Mouse (Mus musculus) E14TG2a.4 (cell line): ENCODE measurements around the gene Ffar4.

Experiments
- H3K27me3 ChIP-seq: 2 replicates; pipeline ENCODE4 v1.6.1; 2014; ENCODE audit warnings: low read length, control low read depth; ENCODE audit not compliant: insufficient read depth
- H3K36me3 ChIP-seq: 2 replicates; pipeline ENCODE4 v1.6.1; 2014; ENCODE audit warnings: low read length, control low read depth; ENCODE audit not compliant: insufficient read depth
- H3K4me1 ChIP-seq: replicated peaks from 2 replicates; pipeline ENCODE4 v1.6.1; 2014; ENCODE audit warnings: low read depth, low read length, control low read depth
- H3K4me3 ChIP-seq: replicated peaks from 2 replicates; pipeline ENCODE4 v1.5.1; 2014; ENCODE audit warnings: mild to moderate bottlenecking, low read length
- H3K9me3 ChIP-seq: 2 replicates; pipeline ENCODE4 v1.6.1; 2014; ENCODE audit warnings: low read length, control low read depth
- CTCF ChIP-seq: conservative IDR thresholded peaks from 2 replicates; pipeline ENCODE4 v1.5.1; 2014; ENCODE audit warnings: low read length
- NANOG ChIP-seq: IDR thresholded peaks from 2 replicates; pipeline ENCODE4 v1.6.1; 2014; ENCODE audit warnings: borderline replicate concordance, low read length, mixed read lengths
- POU5F1 ChIP-seq: IDR thresholded peaks from 2 replicates; pipeline ENCODE4 v1.6.1; 2014; ENCODE audit warnings: low read length, borderline replicate concordance

The Ffar4 gene

GRCm38 (mm10) chr19:38085841-38086240 lies 11.0 kb upstream of the Ffar4 start:
- peaks cover 7% of the 10 kb centered on the region; the same call in 1 of the 2 replicates for H3K27me3 ChIP-seq
- no peak for TF ChIP-seq POU5F1
- no peak for TF ChIP-seq NANOG
- no peak for TF ChIP-seq CTCF
- peaks cover 63% of the 10 kb centered on the region for H3K4me1 ChIP-seq
- no peaks in the 10 kb centered on the region for H3K36me3 ChIP-seq
- H3K9me3 ChIP-seq, result no peaks in the 10 kb centered on the region
- H3K4me3 ChIP-seq, result no peak overlapping the region; the same call in 1 of the 2 replicates

DNA sequence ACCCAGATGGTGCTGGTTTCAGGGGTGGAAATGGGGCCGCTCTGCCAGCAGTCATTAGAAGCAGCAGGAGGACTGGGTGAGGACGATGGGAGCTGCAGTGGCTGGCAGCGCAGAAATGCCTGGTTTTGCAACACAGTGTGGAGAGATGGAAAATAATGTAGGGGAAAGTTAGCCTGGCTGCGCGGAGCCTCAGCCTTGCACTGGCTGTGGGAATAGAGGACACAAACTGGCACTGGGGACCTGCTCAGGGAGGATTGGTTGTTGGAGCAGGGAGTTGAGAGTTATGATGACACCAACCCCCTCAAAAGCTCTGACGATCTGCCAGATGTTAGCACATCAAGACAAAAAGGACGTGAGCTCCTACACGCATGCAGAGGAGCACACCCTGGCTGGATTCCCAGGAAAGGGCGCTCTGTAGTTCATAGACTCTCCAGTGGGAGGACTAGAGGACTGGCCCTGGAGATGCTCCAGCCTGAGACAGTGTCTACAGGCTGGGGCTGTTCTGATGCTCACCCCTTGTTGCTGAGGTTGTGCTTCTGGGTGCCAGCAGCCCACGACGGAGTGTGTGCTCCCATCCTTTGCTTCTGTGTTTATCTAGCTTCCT lies 9.8 kb upstream of the Ffar4 start:
- H3K4me1 ChIP-seq, result peaks cover 60% of the 10 kb centered on the region
- no peaks in the 10 kb centered on the region for H3K36me3 ChIP-seq
- H3K4me3 ChIP-seq, result no peak overlapping the region
- H3K9me3 ChIP-seq, result no peaks in the 10 kb centered on the region
- TF ChIP-seq NANOG (no peak), CTCF (peak; percentile 59), POU5F1 (no peak)
- H3K27me3 ChIP-seq, result peaks cover 7% of the 10 kb centered on the region; the same call in 1 of the 2 replicates

GRCm38 (mm10) chr19:38089358-38089757 lies 7.5 kb upstream of the Ffar4 start:
- Histone ChIP-seq H3K27me3 (peaks cover 14% of the 10 kb centered on the region; the same call in 1 of the 2 replicates), H3K9me3 (peaks cover 11% of the 10 kb centered on the region), H3K4me3 (no peak overlapping the region), H3K4me1 (peaks cover 42% of the 10 kb centered on the region), H3K36me3 (no peaks in the 10 kb centered on the region)
- no peak for TF ChIP-seq POU5F1
- no peak for TF ChIP-seq CTCF
- no peak for TF ChIP-seq NANOG

GRCm38 (mm10) chr19:38091512-38091985 lies 5.3 kb upstream of the Ffar4 start:
- no peaks in the 10 kb centered on the region for H3K36me3 ChIP-seq
- peaks cover 11% of the 10 kb centered on the region for H3K9me3 ChIP-seq
- H3K27me3 ChIP-seq, result peaks cover 14% of the 10 kb centered on the region
- no peak overlapping the region for H3K4me3 ChIP-seq
- TF ChIP-seq POU5F1 (no peak), CTCF (no peak), NANOG (no peak)
- H3K4me1 ChIP-seq, result peaks cover 41% of the 10 kb centered on the region

DNA sequence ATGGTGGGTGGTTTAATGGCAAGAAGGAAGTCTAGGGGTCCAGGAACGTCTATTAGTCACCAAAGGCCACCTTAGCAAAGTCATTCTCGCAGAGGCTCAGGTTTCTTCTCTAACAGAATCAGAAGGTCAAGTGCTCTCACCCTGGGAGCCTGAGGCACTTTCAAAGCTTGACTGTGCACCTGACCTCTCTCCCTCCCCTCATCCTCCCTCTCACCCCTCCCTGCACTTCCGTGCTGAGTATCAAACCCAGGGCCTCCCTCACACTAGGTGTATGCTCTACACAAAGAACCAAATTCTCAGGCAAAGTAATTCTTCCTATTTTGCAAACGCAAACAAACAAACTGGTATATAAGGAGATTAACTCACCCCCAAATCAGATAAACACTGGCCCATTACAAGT lies 640 bp upstream of the Ffar4 start:
- Histone ChIP-seq H3K36me3 (no peaks in the 10 kb centered on the region), H3K4me3 (peak overlapping the region; percentile 20; the same call in 1 of the 2 replicates), H3K27me3 (peaks cover 54% of the 10 kb centered on the region), H3K9me3 (peaks cover 20% of the 10 kb centered on the region), H3K4me1 (peaks cover 38% of the 10 kb centered on the region)
- no peak for TF ChIP-seq NANOG
- TF ChIP-seq CTCF, result no peak
- no peak for TF ChIP-seq POU5F1

DNA sequence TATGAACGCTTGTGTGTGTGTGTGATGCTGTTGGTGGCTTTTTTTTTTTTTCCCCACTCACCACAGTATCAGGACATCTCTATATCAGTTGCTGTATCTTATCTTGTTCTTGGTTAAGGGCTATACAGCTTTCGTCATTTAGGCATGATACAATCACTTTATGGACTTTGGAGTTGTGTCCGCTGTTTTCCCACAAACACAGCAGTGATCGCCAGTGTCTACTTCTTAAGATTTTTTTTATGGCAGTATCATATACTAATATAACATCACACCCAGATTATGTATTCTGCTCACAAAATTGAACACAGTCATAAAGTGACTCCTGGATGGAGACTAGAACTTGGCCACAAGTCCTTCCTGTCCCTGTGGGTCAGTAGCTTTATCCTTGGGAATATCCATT lies 11.0 kb downstream of the Ffar4 start:
- TF ChIP-seq NANOG, result no peak
- Histone ChIP-seq H3K36me3 (no peaks in the 10 kb centered on the region), H3K9me3 (no peaks in the 10 kb centered on the region), H3K27me3 (peaks cover 20% of the 10 kb centered on the region), H3K4me3 (no peak overlapping the region), H3K4me1 (peaks cover 15% of the 10 kb centered on the region)

- no peak overlapping the region; the same call in 1 of the 2 replicates for H3K4me3 ChIP-seq
- TF ChIP-seq POU5F1 (no peak), CTCF (no peak), NANOG (no peak)
- no peaks in the 10 kb centered on the region for H3K9me3 ChIP-seq
- H3K27me3 ChIP-seq, result peaks cover 11% of the 10 kb centered on the region
- H3K36me3 ChIP-seq, result no peaks in the 10 kb centered on the region
- peaks cover 21% of the 10 kb centered on the region for H3K4me1 ChIP-seq
Observed at GRCm38 (mm10) chr19:38109506-38110242, 12.8 kb downstream of the Ffar4 start.

DNA sequence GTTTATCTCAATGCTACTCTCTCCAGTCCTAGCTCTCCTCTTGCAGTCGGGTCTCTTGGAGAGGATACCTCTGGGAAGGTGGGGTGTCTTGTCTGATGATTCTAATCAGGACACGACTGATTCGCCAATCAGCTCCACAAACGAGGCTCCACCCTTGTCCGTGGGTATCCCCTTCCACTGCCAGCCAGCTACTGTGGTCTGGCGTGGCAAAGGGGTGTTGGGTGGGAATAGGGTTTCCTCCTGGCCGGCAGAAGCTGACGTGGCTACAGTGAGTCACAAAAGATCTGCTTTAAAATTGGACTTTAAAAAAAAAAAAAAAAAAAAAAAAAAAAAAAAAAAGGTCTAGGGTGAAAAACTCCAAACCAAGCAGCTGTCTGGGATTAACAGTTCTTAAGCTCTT lies 14.2 kb downstream of the Ffar4 start:
- TF ChIP-seq NANOG, result no peak
- no peak for TF ChIP-seq CTCF
- TF ChIP-seq POU5F1, result no peak
- H3K27me3 ChIP-seq, result 0 out of 2 replicates have a peak, but pooled peaks cover 4% of the 10 kb centered on the region
- no peaks in the 10 kb centered on the region for H3K36me3 ChIP-seq
- peaks cover 4% of the 10 kb centered on the region; the same call in 1 of the 2 replicates for H3K9me3 ChIP-seq
- peaks cover 21% of the 10 kb centered on the region for H3K4me1 ChIP-seq
- no peak overlapping the region for H3K4me3 ChIP-seq
